Mouse (Mus musculus) liver, postnatal 0 days (tissue): ENCODE measurements around the gene Leng9.

Experiments
- CTCF ChIP-seq: sonication (generic); IDR thresholded peaks from 2 replicates; pipeline ENCODE4 v1.5.1; 2016; ENCODE audit warnings: antibody characterized with exemption, low read depth
- EP300 ChIP-seq: IDR thresholded peaks from 2 replicates; pipeline ENCODE4 v1.6.1; 2016; ENCODE audit warnings: antibody characterized with exemption, low read depth, mild to moderate bottlenecking

DNA sequence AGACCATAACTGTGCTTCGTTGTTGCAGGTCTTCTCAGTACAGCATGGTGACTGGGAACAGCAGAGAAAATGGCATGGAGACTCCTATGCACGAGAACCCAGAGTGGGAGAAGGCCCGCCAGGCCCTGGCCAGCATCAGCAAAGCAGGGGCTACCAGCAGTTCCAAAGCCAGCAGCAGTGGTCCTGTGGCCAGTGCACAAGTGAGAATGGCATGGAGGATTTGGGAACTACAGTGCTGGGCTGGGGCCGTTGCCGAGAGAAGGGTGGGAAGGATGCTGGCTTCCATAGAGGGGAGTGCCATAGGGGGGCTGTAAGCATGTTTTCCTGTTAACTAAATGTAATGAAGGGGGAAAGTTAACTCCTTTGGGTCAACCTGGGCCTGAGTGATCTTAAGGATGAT is 10.8 kb downstream of the Leng9 start:
- TF ChIP-seq CTCF = no peak
- no peak for TF ChIP-seq EP300
